Mouse (Mus musculus) heart, embryonic 16.5 days (tissue): ENCODE results near the gene Yod1. TPM values are rescaled to one million over a fixed set of nuclear protein-coding genes. Genes with fewer than 3 reads are reported as not detected.

Source experiments
- ATAC-seq: fragments of 200-750 bp; cut with Nextera tagmentation; replicated peaks from 2 replicates; pipeline ENCODE4 v1.8.0; 2017; ENCODE audit warnings: moderate number of reproducible peaks; ENCODE audit not compliant: insufficient read depth, low FRiP score; ENCODE audit errors: extremely low read depth
- H3K27ac ChIP-seq: fragments of 300-500 bp; sonication (generic); 2 replicates; pipeline ENCODE4 v1.5.1; 2014; ENCODE audit warnings: mild to moderate bottlenecking, low read length, control low read depth, moderate library complexity
- H3K27me3 ChIP-seq: fragments of 300-500 bp; sonication (generic); 2 replicates; pipeline ENCODE4 v1.6.1; 2014; ENCODE audit warnings: low read length, mixed read lengths; ENCODE audit not compliant: control insufficient read depth, insufficient read depth
- H3K36me3 ChIP-seq: fragments of 300-500 bp; sonication (generic); 2 replicates; pipeline ENCODE4 v1.6.1; 2014; ENCODE audit not compliant: control insufficient read depth, insufficient read depth
- H3K4me1 ChIP-seq: fragments of 300-500 bp; sonication (generic); 2 replicates; pipeline ENCODE4 v1.6.1; 2014; ENCODE audit warnings: low read length, mixed read lengths; ENCODE audit not compliant: control insufficient read depth, insufficient read depth
- H3K4me2 ChIP-seq: fragments of 300-500 bp; sonication (generic); 2 replicates; pipeline ENCODE4 v1.6.1; 2014; ENCODE audit warnings: low read depth, mild to moderate bottlenecking, control low read depth, low read length
- H3K4me3 ChIP-seq: fragments of 300-500 bp; sonication (generic); 2 replicates; pipeline ENCODE4 v1.5.1; 2014; ENCODE audit warnings: mild to moderate bottlenecking, control low read depth, low read length
- H3K9ac ChIP-seq: fragments of 300-500 bp; sonication (generic); 2 replicates; pipeline ENCODE4 v1.6.1; 2014; ENCODE audit warnings: low read length, control low read depth
- H3K9me3 ChIP-seq: fragments of 300-500 bp; sonication (generic); replicated peaks from 2 replicates; pipeline ENCODE4 v1.6.1; 2016; ENCODE audit warnings: low read length; ENCODE audit not compliant: control insufficient read depth
- WGBS: fragments of 180-500 bp; shearing (Covaris S2); extraction: QIAGEN DNeasy Blood & Tissue Kit; methylation state at CpG from one replicate; pipeline ENCODE4 v1.1.7; 2014; 5-methylcytosine and 5-hydroxymethylcytosine counted together
- polyA plus RNA-seq: library from polyadenylated mRNA; unstranded; fragments of >200 nt; fragmentation: Nextera tagmentation; extraction: Ambion mirVana; gene quantifications from 2 replicates; pipeline ENCODE4 v1.2.1, GENCODE M21; 2015

Yod1 gene
- 8.7 and 9.1 TPM in 2 replicates for polyA plus RNA-seq

GRCm38 (mm10) chr1:130717291-130717871, at the start of gene Yod1:
Gene Yod1, plus strand, starts transcription at chr1:130717327.
- under 1% methylated on average over 52 of the region's 54 CpGs for WGBS
- Histone ChIP-seq H3K9ac (peak within 1 kb of the TSS; percentile 95), H3K4me1 (peaks cover 12% of the 10 kb centered on the region), H3K27me3 (no peaks in the 10 kb centered on the region), H3K4me2 (peak within 1 kb of the TSS; percentile 100), H3K36me3 (peaks cover 9% of the 10 kb centered on the region), H3K9me3 (no peaks in the 10 kb centered on the region), H3K27ac (peak within 1 kb of the TSS; percentile 90), H3K4me3 (peak within 1 kb of the TSS; percentile 86)
- ATAC-seq = peak; percentile 77

- ATAC-seq = no peak
- H3K36me3 ChIP-seq = no peaks in the 10 kb centered on the region
- 84% methylated on average over 2 of the region's 2 CpGs for WGBS
- H3K27me3 ChIP-seq = no peaks in the 10 kb centered on the region
- no peak overlapping the region for H3K27ac ChIP-seq
- no peak overlapping the region for H3K9ac ChIP-seq
- H3K4me1 ChIP-seq = no peaks in the 10 kb centered on the region
- H3K4me2 ChIP-seq = no peak overlapping the region
- no peak overlapping the region for H3K4me3 ChIP-seq
- H3K9me3 ChIP-seq = no peaks in the 10 kb centered on the region
Observed at GRCm38 (mm10) chr1:130678551-130678950, 38.6 kb upstream of the Yod1 start.

GRCm38 (mm10) chr1:130681075-130681474, 36.1 kb upstream of the Yod1 start:
- WGBS = 52% methylated on average over 2 of the region's 2 CpGs
- H3K9me3 ChIP-seq = no peaks in the 10 kb centered on the region
- H3K4me1 ChIP-seq = no peaks in the 10 kb centered on the region
- H3K4me3 ChIP-seq = no peak overlapping the region
- H3K27me3 ChIP-seq = no peaks in the 10 kb centered on the region
- H3K27ac ChIP-seq = no peak overlapping the region
- no peak overlapping the region for H3K4me2 ChIP-seq
- H3K9ac ChIP-seq = no peak overlapping the region
- no peak for ATAC-seq
- no peaks in the 10 kb centered on the region for H3K36me3 ChIP-seq

GRCm38 (mm10) chr1:130681656-130682413, 35.3 kb upstream of the Yod1 start:
- Histone ChIP-seq H3K27me3 (no peaks in the 10 kb centered on the region), H3K4me3 (no peak overlapping the region), H3K9ac (no peak overlapping the region), H3K27ac (no peak overlapping the region), H3K4me2 (no peak overlapping the region), H3K36me3 (no peaks in the 10 kb centered on the region), H3K9me3 (no peaks in the 10 kb centered on the region), H3K4me1 (no peaks in the 10 kb centered on the region)
- ATAC-seq = no peak
- WGBS = 73% methylated on average over 6 of the region's 6 CpGs

- H3K36me3 ChIP-seq = peaks cover 2% of the 10 kb centered on the region; the same call in 1 of the 2 replicates
- H3K9me3 ChIP-seq = no peaks in the 10 kb centered on the region
- H3K27me3 ChIP-seq = no peaks in the 10 kb centered on the region
- 31% methylated on average over 1 of the region's 1 CpGs for WGBS
- no peak for ATAC-seq
- no peak overlapping the region for H3K4me3 ChIP-seq
- no peak overlapping the region for H3K9ac ChIP-seq
- H3K4me1 ChIP-seq = no peaks in the 10 kb centered on the region
- H3K4me2 ChIP-seq = no peak overlapping the region
- no peak overlapping the region for H3K27ac ChIP-seq
Observed at GRCm38 (mm10) chr1:130683905-130684304, 33.2 kb upstream of the Yod1 start.

GRCm38 (mm10) chr1:130698601-130699000, 18.5 kb upstream of the Yod1 start:
- H3K27ac ChIP-seq = no peak overlapping the region
- no peak overlapping the region for H3K9ac ChIP-seq
- no peaks in the 10 kb centered on the region for H3K9me3 ChIP-seq
- H3K36me3 ChIP-seq = peaks cover 37% of the 10 kb centered on the region
- WGBS = 91% methylated on average over 5 of the region's 5 CpGs
- no peak for ATAC-seq
- H3K4me3 ChIP-seq = no peak overlapping the region
- H3K27me3 ChIP-seq = no peaks in the 10 kb centered on the region
- H3K4me1 ChIP-seq = no peaks in the 10 kb centered on the region
- no peak overlapping the region for H3K4me2 ChIP-seq

GRCm38 (mm10) chr1:130699937-130700633, 17.0 kb upstream of the Yod1 start:
- 75% methylated on average over 10 of the region's 10 CpGs for WGBS
- ATAC-seq = no peak; the same call in 1 of the 2 replicates
- H3K9me3 ChIP-seq = no peaks in the 10 kb centered on the region
- H3K4me3 ChIP-seq = no peak overlapping the region
- no peaks in the 10 kb centered on the region for H3K4me1 ChIP-seq
- H3K9ac ChIP-seq = no peak overlapping the region
- H3K4me2 ChIP-seq = no peak overlapping the region
- peaks cover 37% of the 10 kb centered on the region for H3K36me3 ChIP-seq
- no peaks in the 10 kb centered on the region for H3K27me3 ChIP-seq
- H3K27ac ChIP-seq = no peak overlapping the region

- Histone ChIP-seq H3K4me2 (no peak overlapping the region), H3K9me3 (no peaks in the 10 kb centered on the region), H3K4me1 (no peaks in the 10 kb centered on the region), H3K4me3 (no peak overlapping the region), H3K27me3 (no peaks in the 10 kb centered on the region), H3K36me3 (peaks cover 42% of the 10 kb centered on the region), H3K9ac (no peak overlapping the region), H3K27ac (no peak overlapping the region)
- no peak for ATAC-seq
- 90% methylated on average over 11 of the region's 11 CpGs for WGBS
Observed at GRCm38 (mm10) chr1:130701976-130702375, 15.2 kb upstream of the Yod1 start.

- ATAC-seq = no peak
- peaks cover 42% of the 10 kb centered on the region for H3K36me3 ChIP-seq
Observed at GRCm38 (mm10) chr1:130703613-130704012, 13.5 kb upstream of the Yod1 start.

More at GRCm38 (mm10) chr1:130703613-130704012, 13.5 kb upstream of the Yod1 start:
- Histone ChIP-seq H3K27me3 (no peaks in the 10 kb centered on the region), H3K4me1 (no peaks in the 10 kb centered on the region), H3K27ac (no peak overlapping the region), H3K4me3 (no peak overlapping the region), H3K9ac (no peak overlapping the region), H3K4me2 (no peak overlapping the region), H3K9me3 (no peaks in the 10 kb centered on the region)
- WGBS = 79% methylated on average over 2 of the region's 2 CpGs
